Mouse (Mus musculus): Measurements from ENCODE around the gene Rapgef1. TPM values are rescaled to one million over a fixed set of nuclear protein-coding genes. Genes with fewer than 3 reads are reported as not detected.
A peak's percentile ranks its signal among the peaks of the same experiment; 100 is the strongest.

The Rapgef1 gene
- total and polyA plus RNA-seq, 3 experiments = 86.5 to 185 (median 170) TPM

- Histone ChIP-seq H3K27ac (ENCODE audit: insufficient read depth, low read depth) (peak overlapping the region; percentile 96), H3K4me3 (replicated peaks in 1 of 3; ENCODE audit: low read depth in 2 of 3, low read length in 2 of 3, poor library complexity in 1 of 3) (peak overlapping the region in 1 of 3 experiments; percentile 1), H3K27me3 (replicated peaks) (no peaks in the 10 kb centered on the region), H3K79me2 (replicated peaks; ENCODE audit: control insufficient read depth, extremely low read depth, insufficient read depth, poor library complexity, severe bottlenecking) (peaks cover 29% of the 10 kb centered on the region), H3K9ac (ENCODE audit: insufficient read depth, low read depth) (no peak overlapping the region), H3K9me3 (replicated peaks; ENCODE audit: low read length) (no peaks in the 10 kb centered on the region), H3K4me2 (ENCODE audit: insufficient read depth, low read depth, poor library complexity, severe bottlenecking) (no peak overlapping the region), H3K4me1 (ENCODE audit: control insufficient read depth in 1 of 2, insufficient read depth in 2 of 2) (peaks cover 74 to 99% of the 10 kb centered on the region in 2 experiments), H3K36me3 (replicated peaks in 1 of 2; ENCODE audit: control insufficient read depth in 1 of 2, insufficient read depth in 1 of 2, low read length in 1 of 2) (peaks cover 87 to 91% of the 10 kb centered on the region in 2 experiments)
- DNase-seq (ENCODE audit: extremely low read depth) = no peak
- dilution Hi-C loops (cut with MboI; ENCODE audit: extremely low pct_ligation_motif_present, extremely low pct_unique_long_range_greater_than_20kb, low sequenced_read_pairs) = no loop called here
- in situ Hi-C loops (cut with MboI; ENCODE audit: low pct_ligation_motif_present, low pct_unique_long_range_greater_than_20kb, low sequenced_read_pairs) = no loop called here
- TF ChIP-seq MAX (IDR thresholded peaks at IDR 0.05; ENCODE audit: low read length) (no peak), JUND (conservative IDR thresholded peaks at IDR 0.05; ENCODE audit: low read depth, low read length) (no peak), USF2 (conservative IDR thresholded peaks at IDR 0.05; ENCODE audit: low read depth, low read length) (no peak), ZC3H11A (IDR thresholded peaks at IDR 0.05; ENCODE audit: low read depth, low read length) (no peak), CHD2 (IDR thresholded peaks at IDR 0.05; ENCODE audit: low read length) (no peak), MEF2A (IDR thresholded peaks at IDR 0.05; ENCODE audit: borderline replicate concordance, low read depth, low read length) (no peak), JUN (IDR thresholded peaks at IDR 0.05; ENCODE audit: insufficient read depth, low read depth, low read length) (no peak), RCOR1 (conservative IDR thresholded peaks at IDR 0.05; ENCODE audit: low read depth, low read length) (no peak)
Measured at GRCm38 (mm10) chr2:29703104-29704081, 83.9 kb downstream of the Rapgef1 start.

GRCm38 (mm10) chr2:29705493-29705892, 86.0 kb downstream of the Rapgef1 start:
- DNase-seq (ENCODE audit: extremely low read depth) = no peak
- dilution Hi-C loops (cut with MboI; ENCODE audit: extremely low pct_ligation_motif_present, extremely low pct_unique_long_range_greater_than_20kb, low sequenced_read_pairs) = no loop called here
- in situ Hi-C loops (cut with MboI; ENCODE audit: low pct_ligation_motif_present, low pct_unique_long_range_greater_than_20kb, low sequenced_read_pairs) = no loop called here
- Histone ChIP-seq H3K4me2 (ENCODE audit: insufficient read depth, low read depth, poor library complexity, severe bottlenecking) (no peak overlapping the region), H3K36me3 (replicated peaks in 1 of 2; ENCODE audit: control insufficient read depth in 1 of 2, insufficient read depth in 1 of 2, low read length in 1 of 2) (peaks cover 83 to 89% of the 10 kb centered on the region in 2 experiments), H3K4me1 (ENCODE audit: control insufficient read depth in 1 of 2, insufficient read depth in 2 of 2) (peaks cover 67 to 94% of the 10 kb centered on the region in 2 experiments), H3K27me3 (replicated peaks) (no peaks in the 10 kb centered on the region), H3K27ac (ENCODE audit: insufficient read depth, low read depth) (peak overlapping the region; percentile 96), H3K9me3 (replicated peaks; ENCODE audit: low read length) (no peaks in the 10 kb centered on the region), H3K4me3 (replicated peaks in 1 of 3; ENCODE audit: low read depth in 2 of 3, low read length in 2 of 3, poor library complexity in 1 of 3) (peak overlapping the region in 1 of 3 experiments; percentile 30), H3K79me2 (replicated peaks; ENCODE audit: control insufficient read depth, extremely low read depth, insufficient read depth, poor library complexity, severe bottlenecking) (peaks cover 31% of the 10 kb centered on the region), H3K9ac (ENCODE audit: insufficient read depth, low read depth) (no peak overlapping the region)
- TF ChIP-seq NRF1 (IDR thresholded peaks at IDR 0.05; ENCODE audit: low read depth, low read length) (no peak), KAT2A (IDR thresholded peaks at IDR 0.05; ENCODE audit: insufficient replicate concordance, low read length) (no peak), ETS1 (conservative IDR thresholded peaks at IDR 0.05; ENCODE audit: low read depth, low read length) (no peak), ZMIZ1 (IDR thresholded peaks at IDR 0.05; ENCODE audit: low read depth, low read length) (no peak), MAFK (IDR thresholded peaks at IDR 0.05; ENCODE audit: insufficient replicate concordance, low read length) (no peak), ZC3H11A (IDR thresholded peaks at IDR 0.05; ENCODE audit: low read depth, low read length) (no peak), SIN3A (IDR thresholded peaks at IDR 0.05; ENCODE audit: low read length) (no peak), MXI1 (IDR thresholded peaks at IDR 0.05; ENCODE audit: low read depth, low read length) (no peak), HCFC1 (IDR thresholded peaks at IDR 0.05; ENCODE audit: low read depth, low read length) (no peak), IRF4 (IDR thresholded peaks at IDR 0.05; ENCODE audit: low read depth, low read length) (no peak), PAX5 (IDR thresholded peaks at IDR 0.05; ENCODE audit: low read length) (no peak), CHD2 (IDR thresholded peaks at IDR 0.05; ENCODE audit: low read length) (no peak), MEF2A (IDR thresholded peaks at IDR 0.05; ENCODE audit: borderline replicate concordance, low read depth, low read length) (no peak), SMC3 (IDR thresholded peaks at IDR 0.05; ENCODE audit: low read depth, low read length) (no peak), NELFE (IDR thresholded peaks at IDR 0.05; ENCODE audit: low read depth, low read length) (no peak), MAZ (IDR thresholded peaks at IDR 0.05; ENCODE audit: low read depth, low read length) (no peak), JUN (IDR thresholded peaks at IDR 0.05; ENCODE audit: insufficient read depth, low read depth, low read length) (no peak), UBTF (IDR thresholded peaks at IDR 0.05; ENCODE audit: low read depth, low read length) (no peak)

All from CH12.LX (cell line).